Mouse (Mus musculus) heart, adult 11 months (tissue): Measurements from ENCODE around the gene Gng7.
"Not testable (repeated sequence)": the region's sequence is repeated elsewhere in the genome, so short reads cannot be mapped to it uniquely, and the experiment has no call there.

ENCODE experiments used
- DNase-seq: peaks from one replicate; pipeline ENCODE4 v3.0.0; 2022

The Gng7 gene

GRCm38 (mm10) chr10:81014393-81015384, at the start of gene Gng7:
Gene Gng7 (minus strand): TSS chr10:81014945.
- peak; percentile 99 for DNase-seq

DNA sequence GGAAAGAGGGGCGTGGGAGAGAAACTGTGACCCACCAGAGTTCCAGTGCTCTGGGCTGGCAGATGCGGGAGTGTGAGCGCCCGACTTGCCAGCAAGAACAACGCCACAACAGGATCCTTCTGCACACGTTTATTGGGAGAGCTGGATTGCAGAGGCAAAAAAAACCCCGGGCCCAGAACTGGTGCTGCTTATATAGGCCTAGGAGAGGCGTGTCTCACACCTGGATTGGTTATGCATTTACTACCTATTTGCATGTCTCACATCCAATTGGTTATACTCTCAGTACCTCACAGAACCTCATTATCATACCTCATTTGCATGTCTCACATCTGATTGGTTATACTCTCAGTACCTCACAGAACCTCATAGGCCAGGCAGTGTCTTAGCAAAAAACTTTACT, 49.8 kb upstream of the Gng7 start:
- not testable (repeated sequence) for DNase-seq

GRCm38 (mm10) chr10:81062710-81063109, 48.0 kb upstream of the Gng7 start:
- DNase-seq = no peak

- DNase-seq = peak; percentile 100
Observed at GRCm38 (mm10) chr10:81059603-81060543, 45.1 kb upstream of the Gng7 start, which contains the start of gene Sgta. Gene Sgta (minus strand): TSS chr10:81060181.

DNA sequence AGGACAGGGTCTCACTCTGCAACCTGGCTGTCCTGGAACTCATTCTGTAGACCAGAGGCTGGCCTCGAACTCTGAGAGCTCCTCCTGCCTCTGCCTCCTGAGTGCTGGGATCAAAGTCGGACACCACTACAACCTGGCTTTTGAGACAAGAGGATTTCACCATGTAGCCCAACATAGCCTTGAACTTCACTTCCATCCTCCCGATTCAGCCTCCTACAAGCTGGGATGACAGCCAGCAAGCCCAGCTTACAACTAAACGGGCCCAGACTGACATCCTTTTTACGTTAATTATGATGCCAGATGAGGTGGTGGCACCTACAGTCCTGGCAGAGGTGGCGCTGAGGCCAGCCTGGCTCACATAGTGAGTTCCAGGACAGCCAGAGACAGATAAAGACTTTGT, 44.2 kb upstream of the Gng7 start:
- DNase-seq = no peak

DNA sequence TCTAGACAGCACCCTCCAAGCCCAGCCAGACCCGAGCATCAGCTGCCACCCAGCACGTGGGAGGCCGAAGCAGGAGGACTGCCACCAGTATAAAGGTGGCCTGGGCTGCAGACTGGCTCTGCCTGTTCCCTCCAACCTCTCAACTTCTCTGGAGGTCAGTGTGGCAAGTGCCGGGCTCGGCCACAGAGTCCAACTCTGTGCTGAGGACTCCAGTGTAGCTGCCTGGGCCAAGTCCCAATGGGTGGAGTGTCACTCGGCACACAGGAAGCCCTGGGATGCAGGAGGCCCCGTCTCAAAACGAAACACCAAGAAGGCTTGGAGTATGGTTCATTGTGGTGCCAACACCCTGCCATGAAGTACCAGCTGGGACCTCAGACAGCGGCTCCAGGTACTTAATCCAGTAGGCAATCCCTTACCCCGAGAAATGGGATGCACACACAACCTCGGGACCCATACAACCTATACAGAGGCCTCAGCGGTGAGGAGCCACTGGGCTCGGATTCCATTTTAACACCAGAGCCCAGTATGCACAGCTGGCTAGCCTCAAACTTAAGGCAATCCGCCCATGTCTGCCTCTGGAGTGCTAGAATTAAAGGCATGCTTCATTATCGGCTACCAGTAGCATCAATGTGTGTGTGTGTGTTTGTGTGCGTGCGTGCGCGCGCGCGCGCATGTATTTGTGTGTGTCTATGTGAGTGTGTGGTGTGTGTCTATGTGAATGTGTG, 42.8 kb upstream of the Gng7 start:
- DNase-seq = peak; percentile 93

DNA sequence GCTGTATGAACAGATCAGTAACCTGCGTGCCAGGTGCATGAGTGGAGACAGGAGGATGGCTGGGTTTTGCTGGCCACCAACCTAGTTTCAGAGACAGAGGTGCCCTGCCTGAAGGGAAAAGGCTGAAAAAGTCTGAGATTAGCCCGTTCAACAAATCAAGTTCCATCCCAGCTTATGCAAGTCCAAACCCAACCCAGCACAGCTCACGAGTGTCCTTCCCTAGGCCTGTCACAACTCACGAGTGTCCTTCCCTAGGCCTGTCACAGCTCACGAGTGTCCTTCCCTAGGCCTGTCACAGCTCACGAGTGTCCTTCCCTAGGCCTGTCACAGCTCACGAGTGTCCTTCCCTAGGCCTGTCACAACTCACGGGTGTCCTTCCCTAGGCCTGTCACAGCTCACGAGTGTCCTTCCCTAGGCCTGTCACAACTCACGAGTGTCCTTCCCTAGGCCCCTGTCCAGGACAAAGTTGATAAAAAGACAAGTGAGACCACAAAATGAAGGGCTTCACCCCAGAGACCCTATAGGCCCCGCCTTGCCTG, 41.1 kb upstream of the Gng7 start:
- DNase-seq = not testable (repeated sequence)

DNA sequence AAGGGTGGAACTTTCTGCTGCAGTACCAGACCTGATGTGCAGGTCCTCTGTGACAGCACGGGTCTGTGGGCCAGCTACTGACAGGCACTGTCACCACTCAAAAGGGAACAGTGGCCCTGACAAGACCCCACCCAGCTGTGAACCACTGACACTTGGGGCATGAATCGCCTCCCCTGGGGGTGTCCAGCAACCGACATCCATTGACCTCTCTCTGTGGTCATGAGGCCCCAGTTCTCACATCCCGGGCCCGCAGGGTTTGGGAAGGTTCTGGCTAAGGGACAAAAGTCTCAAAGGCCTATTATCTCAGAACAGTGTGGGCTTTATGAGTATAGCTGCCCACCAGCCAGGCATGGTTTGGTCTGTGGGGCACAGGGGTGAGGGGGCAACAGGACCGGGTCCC, 40.4 kb upstream of the Gng7 start:
- no peak for DNase-seq

DNA sequence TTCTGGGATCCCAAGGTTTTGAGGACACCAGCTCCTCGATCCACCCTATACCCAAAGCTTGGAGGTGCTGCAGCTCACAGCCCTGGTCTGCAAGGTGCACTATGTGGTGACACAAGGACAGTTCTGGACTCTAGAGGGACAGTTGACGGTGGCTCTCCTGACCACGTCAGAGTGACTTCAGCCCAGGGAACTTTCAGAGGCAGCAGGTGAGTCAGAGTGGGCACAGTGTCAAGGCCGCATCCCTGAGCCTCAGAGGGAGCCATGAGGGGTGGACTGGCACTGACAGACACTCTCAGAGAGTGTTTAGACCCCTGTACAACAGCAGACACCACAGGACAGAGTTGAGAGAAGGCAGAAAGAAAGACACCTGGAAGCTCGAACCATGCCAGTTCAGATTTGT, 37.8 kb upstream of the Gng7 start:
- no peak for DNase-seq

DNA sequence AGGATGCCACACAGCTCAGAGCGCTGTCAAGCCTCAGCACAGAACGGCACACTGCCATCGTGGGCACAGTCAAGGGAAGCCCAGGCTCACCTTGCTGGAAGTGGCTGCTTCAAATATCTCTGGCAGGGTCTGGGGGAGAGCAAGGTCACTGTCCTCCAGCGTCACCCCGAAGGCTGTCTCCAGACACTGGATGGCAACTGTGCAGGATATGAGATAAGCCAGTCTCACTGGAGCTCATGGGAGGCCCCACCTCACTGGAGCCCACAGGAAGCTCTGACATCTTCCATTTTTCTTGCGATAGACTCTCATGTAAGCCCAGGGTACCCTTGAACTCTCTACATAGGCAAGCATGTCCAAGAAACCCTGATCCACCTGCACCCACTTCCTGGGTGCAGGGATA, 36.4 kb upstream of the Gng7 start:
- DNase-seq = no peak

GRCm38 (mm10) chr10:81050645-81051044, 35.9 kb upstream of the Gng7 start:
- DNase-seq = no peak

DNA sequence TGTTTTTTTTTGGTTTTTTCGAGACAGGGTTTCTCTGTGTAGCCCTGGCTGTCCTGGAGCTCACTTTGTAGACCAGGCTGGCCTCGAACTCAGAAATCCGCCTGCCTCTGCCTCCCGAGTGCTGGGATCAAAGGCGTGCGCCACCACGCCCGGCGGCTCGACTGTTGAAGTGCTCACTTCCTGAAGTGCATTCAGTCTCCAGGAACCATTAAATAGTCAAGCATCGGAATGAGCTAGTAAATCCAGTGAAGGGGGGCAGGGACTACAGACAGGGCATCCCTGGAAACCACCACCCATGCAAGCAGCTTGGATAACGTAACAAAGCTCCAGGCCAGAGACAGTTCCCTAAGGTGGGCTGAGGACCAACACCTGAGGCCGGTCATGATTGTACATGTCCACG, 30.5 kb upstream of the Gng7 start:
- DNase-seq = not testable (repeated sequence)

GRCm38 (mm10) chr10:81041458-81042175, 26.9 kb upstream of the Gng7 start:
- DNase-seq = no peak

- peak; percentile 100 for DNase-seq
Observed at GRCm38 (mm10) chr10:81036988-81037580, 22.3 kb upstream of the Gng7 start, which contains the start of gene Slc39a3. Gene Slc39a3 (minus strand): TSS chr10:81037426.

DNA sequence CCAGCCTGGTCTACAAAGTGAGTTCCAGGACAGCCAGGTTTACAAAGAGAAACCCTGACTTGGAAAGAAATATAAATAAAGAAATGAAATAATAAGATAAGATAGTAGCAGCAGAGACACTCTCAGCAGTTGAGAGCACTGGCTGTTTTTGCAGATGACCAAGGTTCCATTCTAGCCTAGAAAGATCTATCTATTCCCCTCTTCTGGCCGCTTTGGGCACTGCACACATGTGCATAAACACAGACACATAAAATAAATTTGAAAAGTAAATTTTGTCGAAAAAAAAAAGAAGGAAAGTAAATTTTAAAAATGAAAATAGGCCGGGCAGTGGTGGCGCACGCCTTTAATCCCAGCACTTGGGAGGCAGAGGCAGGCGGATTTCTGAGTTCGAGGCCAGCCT, 21.5 kb upstream of the Gng7 start:
- no peak for DNase-seq

DNA sequence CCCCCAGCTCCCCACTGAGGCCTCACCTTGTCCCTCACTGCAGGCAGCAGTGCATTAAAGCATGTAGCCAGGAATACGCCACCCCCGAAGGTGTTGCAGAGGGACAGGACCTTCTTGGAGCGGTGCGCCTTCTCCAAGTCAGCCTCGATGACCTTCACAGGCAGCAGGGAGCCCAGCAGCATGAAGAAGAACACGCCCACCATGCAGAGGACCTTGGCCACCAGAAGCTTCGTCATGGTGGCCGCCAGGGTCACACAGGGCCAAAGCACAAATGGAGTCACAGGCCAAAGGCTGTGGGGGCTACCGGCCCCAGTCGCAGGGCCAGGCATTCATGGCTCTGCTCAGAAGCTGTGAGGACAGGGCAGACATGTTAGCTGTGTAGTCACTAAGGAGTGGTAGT, 18.8 kb upstream of the Gng7 start:
- DNase-seq = no peak

DNA sequence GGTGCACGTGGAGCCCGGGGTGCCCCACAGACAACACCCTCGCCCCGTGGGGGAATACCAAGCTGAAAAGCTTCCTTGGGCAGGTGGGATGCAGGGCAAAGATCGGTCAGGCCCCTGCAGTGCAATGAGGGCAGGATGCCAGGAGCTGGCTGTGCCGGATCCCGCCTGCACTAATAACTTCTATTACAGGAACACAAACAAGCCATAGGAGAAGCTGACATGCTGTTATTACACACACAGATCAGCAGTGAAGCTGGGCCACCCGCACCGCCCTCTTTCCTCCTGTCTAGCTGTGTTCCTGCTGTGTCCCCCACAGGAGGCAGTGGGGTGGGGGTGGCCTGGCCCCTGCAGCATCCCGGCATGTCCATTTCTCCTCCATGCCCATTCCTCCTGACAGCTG, 14.3 kb upstream of the Gng7 start:
- DNase-seq = no peak

DNA sequence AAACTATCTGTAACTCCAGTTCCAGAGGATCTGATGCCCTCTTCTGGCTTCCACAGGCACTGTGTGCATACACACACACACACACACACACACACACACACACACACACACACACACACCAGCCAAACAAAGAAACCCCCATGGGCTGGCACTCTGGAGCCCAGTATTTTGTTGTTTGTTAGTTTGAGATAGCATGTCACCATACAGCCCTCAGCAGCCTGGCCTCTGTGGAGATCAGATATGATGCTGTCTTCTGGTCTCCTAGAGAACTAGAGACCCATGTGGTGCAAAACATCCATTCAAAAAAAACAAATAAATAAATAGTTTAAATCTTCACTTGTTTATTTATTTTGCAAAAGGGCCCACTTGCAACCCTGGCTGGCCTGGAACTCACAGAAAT, 13.5 kb upstream of the Gng7 start:
- DNase-seq = no peak

GRCm38 (mm10) chr10:81027331-81027730, 12.6 kb upstream of the Gng7 start:
- peak; percentile 94 for DNase-seq

DNA sequence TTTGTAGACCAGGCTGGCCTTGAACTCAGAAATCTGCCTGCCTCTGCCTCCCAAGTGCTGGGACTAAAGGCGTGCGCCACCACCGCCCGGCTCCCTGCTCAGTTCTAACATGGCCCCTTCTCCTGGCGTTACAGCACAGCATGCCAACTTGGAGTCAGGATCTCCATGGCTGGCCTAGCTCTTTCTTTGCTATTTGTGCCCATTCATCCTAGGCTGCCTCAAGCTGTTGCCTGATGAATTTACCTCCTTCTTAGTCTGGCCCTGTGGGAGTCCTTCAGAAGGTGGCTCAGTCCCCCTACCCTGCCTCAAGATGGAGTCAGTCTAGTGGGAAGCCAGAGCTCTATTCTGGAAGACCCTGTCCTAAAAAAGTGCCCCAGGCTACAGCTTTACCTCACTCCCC, 12.1 kb upstream of the Gng7 start:
- DNase-seq = no peak

- no peak for DNase-seq
Observed at GRCm38 (mm10) chr10:81025639-81026275, 11.0 kb upstream of the Gng7 start, which contains the start of gene Diras1. Gene Diras1 (minus strand): TSS chr10:81025662.
